Comparison of ENCODE assay signal across 8 mouse cellular contexts in the genomic region with DNA sequence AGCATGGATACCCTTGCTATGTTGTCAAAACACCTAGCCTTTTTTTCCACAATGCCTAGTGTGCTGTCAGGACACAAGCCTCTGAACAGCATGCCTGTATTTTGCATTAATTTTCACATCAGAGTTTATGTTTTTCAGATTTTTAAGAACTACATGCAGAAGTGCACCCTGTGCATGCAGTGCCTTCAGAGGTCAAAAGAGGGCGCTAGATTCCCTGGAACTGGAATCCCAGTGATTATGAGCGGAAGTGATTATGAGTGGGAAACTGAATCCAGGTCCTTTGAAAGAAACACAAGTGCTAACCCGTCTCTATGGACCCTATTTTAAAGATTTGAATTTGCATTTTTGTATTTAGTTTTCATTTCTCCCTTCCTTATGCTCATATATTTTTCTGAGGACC. TPM values are rescaled to one million over a fixed set of nuclear protein-coding genes. Genes with fewer than 3 reads are reported as not detected.
DNase-seq lines count a peak whose midpoint lies in the region; TF ChIP-seq lines count a peak whose summit lies in the region.

No protein-coding gene starts in this region.

- intact Hi-C loops in heart, postnatal 10 days (cut with DNase I): no loop called here

- DNase-seq in heart, postnatal 10 days: peak; percentile 20 to 28
- DNase-seq in heart, embryonic 10.5 days (ENCODE audit: low spot score): no peak
- peak; percentile 16 for DNase-seq in right cerebral cortex, postnatal 4 days
- no peak for DNase-seq in right cerebral cortex, postnatal 36 days (ENCODE audit: low spot score in 2 of 2)
- DNase-seq in kidney, postnatal 4 days: peak; percentile 44 to 49
- peak; percentile 24 for DNase-seq in thymus, postnatal 25 days
- no peak for DNase-seq in adipocyte (ENCODE audit: low spot score)

- H3K27ac ChIP-seq in heart, embryonic 10.5 days: no peak overlapping the region
- no peak overlapping the region for H3K27ac ChIP-seq in bone marrow, adult 2 months (ENCODE audit: control insufficient read depth, insufficient read depth, low read depth, low read length, poor library complexity)

- no peaks in the 10 kb centered on the region for H3K36me3 ChIP-seq in heart, embryonic 10.5 days

- no peak for TF ChIP-seq POLR2A in bone marrow, adult 2 months (IDR thresholded peaks at IDR 0.05; ENCODE audit: borderline replicate concordance, control insufficient read depth, low read depth, low read length)

- H3K27me3 ChIP-seq in heart, embryonic 10.5 days (ENCODE audit: insufficient read depth, poor library complexity, severe bottlenecking): no peaks in the 10 kb centered on the region

- H3K4me1 ChIP-seq in heart, embryonic 10.5 days: no peaks in the 10 kb centered on the region
- H3K4me1 ChIP-seq in bone marrow, adult 2 months (ENCODE audit: control insufficient read depth, insufficient read depth, low read length): no peaks in the 10 kb centered on the region

- H3K9me3 ChIP-seq in heart, embryonic 10.5 days: no peaks in the 10 kb centered on the region

- WGBS in heart, embryonic 10.5 days: 34% methylated on average over 3 of the region's 3 CpGs
- WGBS in bone marrow, adult 2 months: 26% methylated on average over 3 of the region's 3 CpGs

- peak; percentile 36; the same call in 1 of the 2 replicates for TF ChIP-seq CTCF in bone marrow, adult 2 months (IDR thresholded peaks at IDR 0.05; ENCODE audit: control insufficient read depth, insufficient read depth, low read length)

- H3K4me3 ChIP-seq in heart, embryonic 10.5 days: no peak overlapping the region
- no peak overlapping the region for H3K4me3 ChIP-seq in bone marrow, adult 2 months (replicated peaks; ENCODE audit: control insufficient read depth, low read depth, low read length)

RNA-seq across cellular contexts. Expression of a gene that starts 58.9 kb away (rescaled TPM):
- 10 to 100 TPM; 31.4 to 32.6 TPM for total RNA-seq in heart, postnatal 10 days (2021)
- 29.3 and 33.3 TPM in 2 replicates for polyA plus RNA-seq in heart, embryonic 10.5 days (2016; fragmentation: Nextera tagmentation; extraction: Ambion mirVana)
- polyA plus RNA-seq in bone marrow, adult 2 months (2011; ENCODE audit: insufficient read depth, insufficient read length, low replicate concordance, missing spikeins): 8.7 and 10.0 TPM in 2 replicates

Comparison
In these comparisons a context has a peak if more than half of its experiments do, and no peak if none do; other contexts are left out.
1. DNase-seq: peak in heart, postnatal 10 days (2 of 2), right cerebral cortex, postnatal 4 days (single experiment), kidney, postnatal 4 days (2 of 2) and thymus, postnatal 25 days (single experiment); none in heart, embryonic 10.5 days (single experiment), right cerebral cortex, postnatal 36 days (0 of 2) and adipocyte (single experiment).